Mouse (Mus musculus) hematopoietic stem cell, adult 5-6 weeks (primary cell): ENCODE data around the gene Slc16a13. TPM values are rescaled to one million over a fixed set of nuclear protein-coding genes. Genes with fewer than 3 reads are reported as not detected.

ENCODE experiments used
- ATAC-seq, 2 experiments: fragments of 125-278 bp in 1 of 2; replicated peaks in 1 of 2; 2 replicates each; pipeline ENCODE4 v1.8.0; 2016 to 2017; ENCODE audit warnings: inconsistent platforms in 2 of 2, mild to moderate bottlenecking in 2 of 2, moderate number of reproducible peaks in 2 of 2, low read depth in 1 of 2, moderate TSS enrichment in 1 of 2; ENCODE audit not compliant: low FRiP score in 2 of 2, poor library complexity in 2 of 2, severe bottlenecking in 2 of 2, insufficient read depth in 1 of 2, low TSS enrichment in 1 of 2
- total RNA-seq: library from RNA; stranded (forward); fragments of 172-1452, 232-1000 nt; gene quantifications from 2 replicates; pipeline ENCODE4 v1.2.3, GENCODE M21; 2017

Gene Slc16a13
- total RNA-seq, 1 experiment from 2014 or later, result 15.6 TPM

GRCm38 (mm10) chr11:70235254-70235900 is 14.5 kb upstream of the Slc16a13 start:
- no peak for ATAC-seq

- ATAC-seq, result no peak
Observed at GRCm38 (mm10) chr11:70234497-70234896, 13.6 kb upstream of the Slc16a13 start.

- no peak for ATAC-seq
Observed at GRCm38 (mm10) chr11:70234037-70234436, 13.2 kb upstream of the Slc16a13 start.

GRCm38 (mm10) chr11:70233016-70233415 is 12.2 kb upstream of the Slc16a13 start:
- no peak for ATAC-seq

- ATAC-seq, result no peak
Observed at GRCm38 (mm10) chr11:70232546-70232945, 11.7 kb upstream of the Slc16a13 start.

GRCm38 (mm10) chr11:70230239-70230727 is 9.4 kb upstream of the Slc16a13 start:
- ATAC-seq, result peak; percentile 79 to 83

GRCm38 (mm10) chr11:70229260-70230010 is 8.6 kb upstream of the Slc16a13 start, which contains the start of gene Bcl6b:
Bcl6b (minus strand) TSS chr11:70229798.
- no peak for ATAC-seq

- peak; percentile 46 to 63 for ATAC-seq
Observed at GRCm38 (mm10) chr11:70228828-70229227, 8.0 kb upstream of the Slc16a13 start.

GRCm38 (mm10) chr11:70227661-70228245 is 6.9 kb upstream of the Slc16a13 start:
- no peak for ATAC-seq

- no peak for ATAC-seq
Observed at GRCm38 (mm10) chr11:70227126-70227525, 6.3 kb upstream of the Slc16a13 start.

- no peak for ATAC-seq
Observed at GRCm38 (mm10) chr11:70226602-70226890, 5.7 kb upstream of the Slc16a13 start.

GRCm38 (mm10) chr11:70225798-70226601 is 5.1 kb upstream of the Slc16a13 start:
- ATAC-seq, result no peak

- 0 out of 4 replicates have a peak, but pooled peaks of 1 of the 2 experiments have one; percentile 15 for ATAC-seq
Observed at GRCm38 (mm10) chr11:70223724-70224123, 2.9 kb upstream of the Slc16a13 start.

GRCm38 (mm10) chr11:70221603-70222500 is 988 bp upstream of the Slc16a13 start:
- peak; percentile 4 to 29; a peak in 2 of 4 replicates for ATAC-seq

- no peak for ATAC-seq
Observed at GRCm38 (mm10) chr11:70220323-70220722, 541 bp downstream of the Slc16a13 start.

GRCm38 (mm10) chr11:70219873-70220272 is 991 bp downstream of the Slc16a13 start:
- no peak for ATAC-seq
